Mouse (Mus musculus): ENCODE results near the gene Hmga2. TPM values are rescaled to one million over a fixed set of nuclear protein-coding genes. Genes with fewer than 3 reads are reported as not detected.
A peak's percentile ranks its signal among the peaks of the same experiment; 100 is the strongest.

Hmga2 gene
- polyA plus RNA-seq, 1 experiment from 2014 or later: 48.2 TPM

GRCm38 (mm10) chr10:120441254-120441653 is 35.0 kb downstream of the Hmga2 start:
- WGBS: 73% methylated on average over 11 of the region's 11 CpGs
- DNase-seq (ENCODE audit: low spot score): no peak
- H3K36me3 ChIP-seq (ENCODE audit: control insufficient read depth, insufficient read depth, low read length): peaks cover 3% of the 10 kb centered on the region; the same call in 1 of the 2 replicates
- no peak for ATAC-seq (replicated peaks; ENCODE audit: low FRiP score)
- no peak overlapping the region for H3K9ac ChIP-seq (ENCODE audit: low read depth, low read length)
- H3K27ac ChIP-seq (ENCODE audit: low read depth, low read length): no peak overlapping the region
- no peak overlapping the region for H3K4me2 ChIP-seq
- H3K9me3 ChIP-seq (ENCODE audit: control insufficient read depth, low read length): no peaks in the 10 kb centered on the region
- no peak overlapping the region for H3K4me3 ChIP-seq (ENCODE audit: low read depth, low read length)
- no peaks in the 10 kb centered on the region for H3K4me1 ChIP-seq (replicated peaks; ENCODE audit: control insufficient read depth, insufficient read depth, low read length)
- no peaks in the 10 kb centered on the region for H3K27me3 ChIP-seq (replicated peaks; ENCODE audit: control insufficient read depth, insufficient read depth, low read length)

- Histone ChIP-seq H3K4me1 (replicated peaks; ENCODE audit: control insufficient read depth, insufficient read depth, low read length) (peaks cover 8% of the 10 kb centered on the region; the same call in 1 of the 2 replicates), H3K27ac (ENCODE audit: low read depth, low read length) (no peak overlapping the region)
- WGBS: 34% methylated on average over 7 of the region's 7 CpGs
Observed at GRCm38 (mm10) chr10:120434433-120434832, 41.8 kb downstream of the Hmga2 start.

GRCm38 (mm10) chr10:120433463-120433815 is 42.8 kb downstream of the Hmga2 start:
- DNase-seq (ENCODE audit: low spot score): no peak
- ATAC-seq (replicated peaks; ENCODE audit: low FRiP score): no peak
- peaks cover 8% of the 10 kb centered on the region; the same call in 1 of the 2 replicates for H3K4me1 ChIP-seq (replicated peaks; ENCODE audit: control insufficient read depth, insufficient read depth, low read length)
- no peaks in the 10 kb centered on the region for H3K27me3 ChIP-seq (replicated peaks; ENCODE audit: control insufficient read depth, insufficient read depth, low read length)
- H3K4me3 ChIP-seq (ENCODE audit: low read depth, low read length): no peak overlapping the region
- H3K4me2 ChIP-seq: no peak overlapping the region
- peaks cover under 1% of the 10 kb centered on the region; the same call in 1 of the 2 replicates for H3K36me3 ChIP-seq (ENCODE audit: control insufficient read depth, insufficient read depth, low read length)
- no peak overlapping the region for H3K9ac ChIP-seq (ENCODE audit: low read depth, low read length)
- H3K27ac ChIP-seq (ENCODE audit: low read depth, low read length): no peak overlapping the region
- H3K9me3 ChIP-seq (ENCODE audit: control insufficient read depth, low read length): no peaks in the 10 kb centered on the region
- 47% methylated on average over 5 of the region's 5 CpGs for WGBS

More at GRCm38 (mm10) chr10:120434433-120434832, 41.8 kb downstream of the Hmga2 start:
- H3K36me3 ChIP-seq (ENCODE audit: control insufficient read depth, insufficient read depth, low read length): no peaks in the 10 kb centered on the region; the same call in 1 of the 2 replicates
- H3K27me3 ChIP-seq (replicated peaks; ENCODE audit: control insufficient read depth, insufficient read depth, low read length): no peaks in the 10 kb centered on the region
- no peak overlapping the region for H3K9ac ChIP-seq (ENCODE audit: low read depth, low read length)
- no peak overlapping the region for H3K4me3 ChIP-seq (ENCODE audit: low read depth, low read length)
- no peak for DNase-seq (ENCODE audit: low spot score)
- no peaks in the 10 kb centered on the region for H3K9me3 ChIP-seq (ENCODE audit: control insufficient read depth, low read length)
- ATAC-seq (replicated peaks; ENCODE audit: low FRiP score): no peak
- H3K4me2 ChIP-seq: no peak overlapping the region

- Histone ChIP-seq H3K27ac (ENCODE audit: low read depth, low read length) (0 out of 2 replicates have a peak overlapping the region, but pooled peaks have one; percentile 6), H3K27me3 (replicated peaks; ENCODE audit: control insufficient read depth, insufficient read depth, low read length) (no peaks in the 10 kb centered on the region), H3K9ac (ENCODE audit: low read depth, low read length) (no peak overlapping the region), H3K4me1 (replicated peaks; ENCODE audit: control insufficient read depth, insufficient read depth, low read length) (peaks cover 8% of the 10 kb centered on the region; the same call in 1 of the 2 replicates), H3K9me3 (ENCODE audit: control insufficient read depth, low read length) (no peaks in the 10 kb centered on the region), H3K4me2 (no peak overlapping the region), H3K36me3 (ENCODE audit: control insufficient read depth, insufficient read depth, low read length) (peaks cover 2% of the 10 kb centered on the region; the same call in 1 of the 2 replicates), H3K4me3 (ENCODE audit: low read depth, low read length) (no peak overlapping the region)
- ATAC-seq (replicated peaks; ENCODE audit: low FRiP score) (peak; percentile 23; the same call in 1 of the 2 replicates), DNase-seq (ENCODE audit: low spot score) (no peak)
- WGBS: 48% methylated on average over 9 of the region's 9 CpGs
Observed at GRCm38 (mm10) chr10:120432731-120433462, 43.4 kb downstream of the Hmga2 start.

DNA sequence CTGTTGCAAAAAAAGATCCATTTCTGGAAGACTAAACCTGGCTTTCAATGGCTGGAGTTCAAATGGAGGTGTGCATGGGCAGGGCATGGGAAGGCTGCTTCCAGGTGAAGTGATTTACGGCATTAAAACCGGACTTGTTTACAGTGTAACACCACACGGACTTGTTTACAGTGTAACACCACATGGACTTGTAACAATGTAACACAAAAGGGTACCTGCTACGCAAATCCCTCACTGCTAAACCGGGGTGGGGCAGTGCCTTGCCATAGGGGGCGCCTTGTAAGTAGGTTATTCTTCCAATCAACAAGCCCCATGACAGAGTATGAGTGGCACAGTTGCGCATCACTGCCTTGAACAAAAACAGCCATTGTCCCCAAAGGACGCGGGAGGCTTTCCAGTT is 44.2 kb downstream of the Hmga2 start:
- ATAC-seq (replicated peaks; ENCODE audit: low FRiP score): no peak

GRCm38 (mm10) chr10:120431435-120431834 is 44.8 kb downstream of the Hmga2 start:
- H3K27ac ChIP-seq (ENCODE audit: low read depth, low read length): no peak overlapping the region
- H3K4me3 ChIP-seq (ENCODE audit: low read depth, low read length): no peak overlapping the region
- WGBS: 82% methylated on average over 2 of the region's 2 CpGs
- no peak for ATAC-seq (replicated peaks; ENCODE audit: low FRiP score)
- DNase-seq (ENCODE audit: low spot score): no peak
- H3K9ac ChIP-seq (ENCODE audit: low read depth, low read length): no peak overlapping the region
- H3K4me2 ChIP-seq: no peak overlapping the region
- H3K27me3 ChIP-seq (replicated peaks; ENCODE audit: control insufficient read depth, insufficient read depth, low read length): no peaks in the 10 kb centered on the region
- H3K4me1 ChIP-seq (replicated peaks; ENCODE audit: control insufficient read depth, insufficient read depth, low read length): peaks cover 8% of the 10 kb centered on the region; the same call in 1 of the 2 replicates
- peaks cover 2% of the 10 kb centered on the region; the same call in 1 of the 2 replicates for H3K36me3 ChIP-seq (ENCODE audit: control insufficient read depth, insufficient read depth, low read length)
- no peaks in the 10 kb centered on the region for H3K9me3 ChIP-seq (ENCODE audit: control insufficient read depth, low read length)

More for the DNA sequence above, 44.2 kb downstream of the Hmga2 start:
- Histone ChIP-seq H3K27me3 (replicated peaks; ENCODE audit: control insufficient read depth, insufficient read depth, low read length) (no peaks in the 10 kb centered on the region), H3K27ac (ENCODE audit: low read depth, low read length) (no peak overlapping the region), H3K9me3 (ENCODE audit: control insufficient read depth, low read length) (no peaks in the 10 kb centered on the region), H3K4me2 (no peak overlapping the region), H3K9ac (ENCODE audit: low read depth, low read length) (no peak overlapping the region), H3K4me3 (ENCODE audit: low read depth, low read length) (no peak overlapping the region), H3K36me3 (ENCODE audit: control insufficient read depth, insufficient read depth, low read length) (peaks cover 2% of the 10 kb centered on the region; the same call in 1 of the 2 replicates), H3K4me1 (replicated peaks; ENCODE audit: control insufficient read depth, insufficient read depth, low read length) (peaks cover 8% of the 10 kb centered on the region; the same call in 1 of the 2 replicates)
- DNase-seq (ENCODE audit: low spot score): no peak
- 81% methylated on average over 9 of the region's 9 CpGs for WGBS

DNA sequence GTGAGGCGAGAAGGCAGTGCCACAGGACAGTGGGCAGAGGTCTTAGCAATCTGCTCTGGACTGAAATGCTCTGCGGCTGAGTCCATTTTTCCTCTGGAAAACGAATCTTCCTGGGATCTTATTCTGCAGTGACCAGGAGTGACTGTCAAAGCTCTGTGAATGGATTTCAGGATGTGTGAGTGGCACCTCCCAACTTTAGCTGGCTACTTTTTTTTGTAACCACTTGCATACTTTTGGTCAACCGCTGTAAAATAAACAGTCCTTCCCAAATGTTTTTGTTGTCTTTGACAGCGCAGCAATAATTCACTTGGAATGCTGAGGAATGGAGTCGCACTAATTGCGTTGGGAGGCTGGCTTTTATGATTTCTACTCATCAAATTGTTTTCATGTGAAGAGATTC is 45.8 kb downstream of the Hmga2 start:
- H3K27ac ChIP-seq (ENCODE audit: low read depth, low read length): no peak overlapping the region
- no peak overlapping the region for H3K9ac ChIP-seq (ENCODE audit: low read depth, low read length)
- 68% methylated on average over 7 of the region's 7 CpGs for WGBS

DNA sequence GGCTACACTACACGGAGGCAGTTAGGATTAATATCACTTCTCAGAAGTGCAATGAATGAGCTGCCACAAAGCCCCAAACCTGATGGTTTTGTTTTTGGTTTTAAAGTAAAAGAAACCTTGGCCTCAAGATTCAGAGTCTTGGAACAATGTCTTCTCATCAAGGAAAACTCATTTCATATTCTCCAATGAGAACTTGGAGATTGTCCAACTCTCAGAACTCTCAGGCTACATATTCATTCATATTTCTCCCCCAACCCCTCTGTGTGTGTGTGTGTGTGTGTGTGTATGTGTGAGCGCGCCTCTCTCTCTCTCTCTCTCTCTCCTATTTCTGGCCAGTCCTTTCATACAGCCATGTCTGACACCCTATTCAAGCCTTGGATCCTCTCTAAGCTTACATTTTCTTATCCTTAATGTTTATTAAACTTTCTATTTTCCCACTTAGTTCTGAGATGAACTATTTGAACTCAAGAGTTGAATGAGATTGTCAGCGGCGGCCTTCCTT is 46.5 kb downstream of the Hmga2 start:
- Histone ChIP-seq H3K27me3 (replicated peaks; ENCODE audit: control insufficient read depth, insufficient read depth, low read length) (no peaks in the 10 kb centered on the region), H3K4me3 (ENCODE audit: low read depth, low read length) (no peak overlapping the region), H3K9ac (ENCODE audit: low read depth, low read length) (no peak overlapping the region), H3K4me2 (no peak overlapping the region), H3K9me3 (ENCODE audit: control insufficient read depth, low read length) (no peaks in the 10 kb centered on the region), H3K27ac (ENCODE audit: low read depth, low read length) (no peak overlapping the region), H3K36me3 (ENCODE audit: control insufficient read depth, insufficient read depth, low read length) (peaks cover 2% of the 10 kb centered on the region; the same call in 1 of the 2 replicates), H3K4me1 (replicated peaks; ENCODE audit: control insufficient read depth, insufficient read depth, low read length) (peaks cover 8% of the 10 kb centered on the region; the same call in 1 of the 2 replicates)
- DNase-seq (ENCODE audit: low spot score): no peak
- ATAC-seq (replicated peaks; ENCODE audit: low FRiP score): no peak
- WGBS: 75% methylated on average over 5 of the region's 5 CpGs

More for the DNA sequence above, 45.8 kb downstream of the Hmga2 start:
- Histone ChIP-seq H3K36me3 (ENCODE audit: control insufficient read depth, insufficient read depth, low read length) (peaks cover 2% of the 10 kb centered on the region; the same call in 1 of the 2 replicates), H3K4me1 (replicated peaks; ENCODE audit: control insufficient read depth, insufficient read depth, low read length) (peaks cover 8% of the 10 kb centered on the region; the same call in 1 of the 2 replicates), H3K4me2 (no peak overlapping the region), H3K4me3 (ENCODE audit: low read depth, low read length) (no peak overlapping the region), H3K9me3 (ENCODE audit: control insufficient read depth, low read length) (no peaks in the 10 kb centered on the region), H3K27me3 (replicated peaks; ENCODE audit: control insufficient read depth, insufficient read depth, low read length) (no peaks in the 10 kb centered on the region)
- no peak for ATAC-seq (replicated peaks; ENCODE audit: low FRiP score)
- DNase-seq (ENCODE audit: low spot score): no peak
